Mouse (Mus musculus) MEL (cell line): ENCODE results near the gene Thoc7. TPM values are rescaled to one million over a fixed set of nuclear protein-coding genes. Genes with fewer than 3 reads are reported as not detected.

Experiments used
- DNase-seq: peaks from one replicate; pipeline ENCODE4 v3.0.0; 2011; ENCODE audit warnings: low read depth, low spot score
- H3K27ac ChIP-seq: 2 replicates; pipeline ENCODE4 v1.5.1; 2012; ENCODE audit warnings: low read depth, mild to moderate bottlenecking, control low read depth, low read length, moderate library complexity; ENCODE audit not compliant: control insufficient read depth
- H3K27me3 ChIP-seq, 2 experiments: fragments of 150-350 bp in 1 of 2; sonication (generic) in 1 of 2; 2 replicates each; pipeline ENCODE4 v1.6.1; 2012; ENCODE audit warnings: low read length in 2 of 2, mild to moderate bottlenecking in 2 of 2, improper control_type of control experiment in 1 of 2, moderate library complexity in 1 of 2; ENCODE audit not compliant: insufficient read depth in 2 of 2, control insufficient read depth in 1 of 2
- H3K36me3 ChIP-seq, 2 experiments: 2 replicates each; pipeline ENCODE4 v1.6.1; 2012 to 2014; ENCODE audit warnings: low read length in 2 of 2, improper control_type of control experiment in 1 of 2, inconsistent platforms in 1 of 2, mild to moderate bottlenecking in 1 of 2; ENCODE audit not compliant: insufficient read depth in 2 of 2, control insufficient read depth in 1 of 2
- H3K4me1 ChIP-seq, 2 experiments: fragments of 150-350 bp in 1 of 2; sonication (generic) in 1 of 2; 2 replicates each; pipeline ENCODE4 v1.6.1; 2012; ENCODE audit warnings: low read length in 2 of 2, improper control_type of control experiment in 1 of 2, mild to moderate bottlenecking in 1 of 2; ENCODE audit not compliant: insufficient read depth in 2 of 2, control insufficient read depth in 1 of 2
- H3K4me3 ChIP-seq, 2 experiments: fragments of 150-350 bp in 1 of 2; sonication (generic) in 1 of 2; 2 replicates each; pipeline ENCODE4 v1.5.1; 2012; ENCODE audit warnings: low read depth in 2 of 2, low read length in 2 of 2, mild to moderate bottlenecking in 2 of 2, moderate library complexity in 2 of 2, control low read depth in 1 of 2, improper control_type of control experiment in 1 of 2; ENCODE audit not compliant: control insufficient read depth in 1 of 2, insufficient read depth in 1 of 2
- H3K79me2 ChIP-seq: 2 replicates; pipeline ENCODE4 v1.6.1; 2012; ENCODE audit warnings: mild to moderate bottlenecking, low read length, moderate library complexity; ENCODE audit not compliant: control insufficient read depth, poor library complexity, insufficient read depth
- H3K9ac ChIP-seq: 2 replicates; pipeline ENCODE4 v1.6.1; 2012; ENCODE audit warnings: low read depth, mild to moderate bottlenecking, control low read depth, low read length, moderate library complexity; ENCODE audit not compliant: control insufficient read depth, poor library complexity, severe bottlenecking
- H3K9me3 ChIP-seq: fragments of 150-350 bp; sonication (generic); replicated peaks from 2 replicates; pipeline ENCODE4 v1.6.1; 2012; ENCODE audit warnings: mild to moderate bottlenecking, low read length, improper control_type of control experiment, moderate library complexity; ENCODE audit not compliant: insufficient read depth
- BHLHE40 ChIP-seq: IDR thresholded peaks from 2 replicates; pipeline ENCODE4 v1.6.1; 2012; ENCODE audit warnings: low read depth, mild to moderate bottlenecking, inconsistent platforms, low read length, improper control_type of control experiment, borderline replicate concordance
- CHD2 ChIP-seq: IDR thresholded peaks from 2 replicates; pipeline ENCODE4 v1.6.1; 2011; ENCODE audit warnings: low read length, improper control_type of control experiment
- CTCF ChIP-seq, 3 experiments: IDR thresholded peaks in 2 of 3; conservative IDR thresholded peaks in 1 of 3; 2 replicates each; pipeline ENCODE4 v1.5.1; 2011 to 2012; ENCODE audit warnings: low read length in 3 of 3, low read depth in 2 of 3, mild to moderate bottlenecking in 2 of 3, improper control_type of control experiment in 1 of 3, inconsistent platforms in 1 of 3, mixed read lengths in 1 of 3, moderate library complexity in 1 of 3; ENCODE audit not compliant: control insufficient read depth in 1 of 3, insufficient read depth in 1 of 3, poor library complexity in 1 of 3, severe bottlenecking in 1 of 3
- EP300 ChIP-seq, 2 experiments: IDR thresholded peaks; 2 replicates each; pipeline ENCODE4 v1.6.1; 2011; ENCODE audit warnings: improper control_type of control experiment in 2 of 2, low read length in 2 of 2, low read depth in 1 of 2, mild to moderate bottlenecking in 1 of 2
- ETS1 ChIP-seq: IDR thresholded peaks from 2 replicates; pipeline ENCODE4 v1.6.1; 2012; ENCODE audit warnings: low read depth, mild to moderate bottlenecking, inconsistent platforms, low read length, improper control_type of control experiment, moderate library complexity
- MAFK ChIP-seq: IDR thresholded peaks from 2 replicates; pipeline ENCODE4 v1.6.1; 2011; ENCODE audit warnings: low read depth, mild to moderate bottlenecking, low read length, improper control_type of control experiment, borderline replicate concordance
- MAX ChIP-seq: IDR thresholded peaks from 2 replicates; pipeline ENCODE4 v1.6.1; 2011; ENCODE audit warnings: low read length, improper control_type of control experiment
- MEF2A ChIP-seq: IDR thresholded peaks from 2 replicates; pipeline ENCODE4 v1.6.1; 2014; ENCODE audit warnings: low read depth, mild to moderate bottlenecking, inconsistent platforms, low read length, improper control_type of control experiment; ENCODE audit not compliant: poor library complexity, insufficient replicate concordance, severe bottlenecking; ENCODE audit errors: extremely low read depth
- MXI1 ChIP-seq: IDR thresholded peaks from 2 replicates; pipeline ENCODE4 v1.6.1; 2011; ENCODE audit warnings: mild to moderate bottlenecking, low read depth, low read length, improper control_type of control experiment
- MYC ChIP-seq: IDR thresholded peaks from 2 replicates; pipeline ENCODE4 v1.6.1; 2011; ENCODE audit warnings: low read depth, mild to moderate bottlenecking, low read length, improper control_type of control experiment, moderate library complexity
- POLR2AphosphoS2 ChIP-seq: IDR thresholded peaks from 2 replicates; pipeline ENCODE4 v1.6.1; 2011; ENCODE audit warnings: low read length, improper control_type of control experiment
- POLR2AphosphoS5 ChIP-seq: IDR thresholded peaks from 2 replicates; pipeline ENCODE4 v1.6.1; 2012; ENCODE audit warnings: low read depth, borderline replicate concordance, mild to moderate bottlenecking, inconsistent platforms, low read length, moderate library complexity, mixed read lengths
- RAD21 ChIP-seq: IDR thresholded peaks from 2 replicates; pipeline ENCODE4 v1.6.1; 2011; ENCODE audit warnings: mild to moderate bottlenecking, low read depth, low read length, improper control_type of control experiment
- RCOR1 ChIP-seq: IDR thresholded peaks from 2 replicates; pipeline ENCODE4 v1.6.1; 2012; ENCODE audit warnings: low read depth, mild to moderate bottlenecking, inconsistent platforms, low read length, improper control_type of control experiment
- USF1 ChIP-seq: IDR thresholded peaks from 2 replicates; pipeline ENCODE4 v1.6.1; 2014; ENCODE audit warnings: low read depth, mild to moderate bottlenecking, inconsistent platforms, low read length, improper control_type of control experiment, moderate library complexity
- USF2 ChIP-seq, 2 experiments: IDR thresholded peaks; 2 replicates each; pipeline ENCODE4 v1.6.1; 2011 to 2012; ENCODE audit warnings: improper control_type of control experiment in 2 of 2, low read length in 2 of 2, borderline replicate concordance in 1 of 2, inconsistent platforms in 1 of 2, low read depth in 1 of 2, mild to moderate bottlenecking in 1 of 2; ENCODE audit not compliant: insufficient read depth in 1 of 2
- ZC3H11A ChIP-seq: IDR thresholded peaks from 2 replicates; pipeline ENCODE4 v1.6.1; 2012; ENCODE audit warnings: low read depth, mild to moderate bottlenecking, inconsistent platforms, low read length, improper control_type of control experiment
- ZKSCAN1 ChIP-seq: IDR thresholded peaks from 2 replicates; pipeline ENCODE4 v1.6.1; 2012; ENCODE audit warnings: low read depth, mild to moderate bottlenecking, inconsistent platforms, low read length, improper control_type of control experiment, moderate library complexity
- ZMIZ1 ChIP-seq: IDR thresholded peaks from 2 replicates; pipeline ENCODE4 v1.6.1; 2012; ENCODE audit warnings: low read depth, mild to moderate bottlenecking, inconsistent platforms, low read length, improper control_type of control experiment, moderate library complexity
- ZNF384 ChIP-seq: IDR thresholded peaks from 2 replicates; pipeline ENCODE4 v1.6.1; 2012; ENCODE audit warnings: low read depth, mild to moderate bottlenecking, inconsistent platforms, low read length, improper control_type of control experiment
- polyA plus RNA-seq, 2 experiments: library from polyadenylated mRNA; stranded (reverse) in 1 of 2; unstranded in 1 of 2; fragments of >175 nt in 1 of 2; fragments of >200 nt in 1 of 2; gene quantifications; 2 replicates each; pipeline versions ENCODE4 v1.2.1 to v1.2.4; 2012; ENCODE audit warnings: low replicate concordance in 2 of 2, low read depth in 1 of 2; ENCODE audit not compliant: insufficient read length in 2 of 2, insufficient read depth in 1 of 2, missing spikeins in 1 of 2
- total RNA-seq: library from RNA; depleted of rRNA; stranded (reverse); fragments of 300-350 nt; gene quantifications from 2 replicates; pipeline ENCODE4 v1.2.3, GENCODE M21; 2012

Gene Thoc7
- total and polyA plus RNA-seq, 3 experiments: 85.8 to 121 TPM; not detected in 1

DNA sequence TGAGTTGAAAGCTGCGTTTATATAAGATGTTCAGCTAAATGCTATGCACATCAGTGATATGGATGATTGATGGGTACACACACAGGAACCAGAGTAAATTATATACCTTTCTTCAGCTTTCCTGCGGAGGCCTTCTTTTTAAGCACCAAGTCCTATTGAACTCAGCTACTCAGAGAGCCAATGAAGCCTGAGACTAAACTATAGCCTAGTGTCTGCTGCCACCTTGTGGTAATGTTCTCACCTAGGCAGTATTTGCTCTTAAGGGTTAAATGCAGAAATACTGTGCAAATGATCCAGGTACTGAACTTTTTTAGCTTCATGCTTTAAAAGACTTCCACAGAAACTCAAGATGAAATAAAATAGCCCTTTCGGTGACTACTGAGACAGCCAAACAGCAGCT is 44.0 kb downstream of the Thoc7 start (continued):
- no peak for TF ChIP-seq USF2 (IDR thresholded peaks at IDR 0.05; ENCODE audit: borderline replicate concordance in 1 of 2, insufficient read depth in 1 of 2, low read depth in 1 of 2, low read length in 2 of 2)
- no peak for TF ChIP-seq POLR2AphosphoS2
- no peak for TF ChIP-seq EP300 (IDR thresholded peaks at IDR 0.05; ENCODE audit: low read depth in 1 of 2, low read length in 2 of 2)
- no peak for TF ChIP-seq ZMIZ1
- TF ChIP-seq MAFK: no peak
- TF ChIP-seq MYC: no peak
- no peak for TF ChIP-seq ZNF384
- no peak for TF ChIP-seq MAX
- peak; percentile 53 to 84 (median 56) for TF ChIP-seq CTCF (IDR thresholded peaks at IDR 0.05 in 2 of 3, conservative IDR thresholded peaks at IDR 0.05 in 1 of 3; ENCODE audit: control insufficient read depth in 1 of 3, insufficient read depth in 1 of 3, low read depth in 2 of 3, low read length in 3 of 3, poor library complexity in 1 of 3, severe bottlenecking in 1 of 3)
- no peak for TF ChIP-seq ETS1
- no peak for TF ChIP-seq MXI1
- peak; percentile 89 for TF ChIP-seq RAD21

DNA sequence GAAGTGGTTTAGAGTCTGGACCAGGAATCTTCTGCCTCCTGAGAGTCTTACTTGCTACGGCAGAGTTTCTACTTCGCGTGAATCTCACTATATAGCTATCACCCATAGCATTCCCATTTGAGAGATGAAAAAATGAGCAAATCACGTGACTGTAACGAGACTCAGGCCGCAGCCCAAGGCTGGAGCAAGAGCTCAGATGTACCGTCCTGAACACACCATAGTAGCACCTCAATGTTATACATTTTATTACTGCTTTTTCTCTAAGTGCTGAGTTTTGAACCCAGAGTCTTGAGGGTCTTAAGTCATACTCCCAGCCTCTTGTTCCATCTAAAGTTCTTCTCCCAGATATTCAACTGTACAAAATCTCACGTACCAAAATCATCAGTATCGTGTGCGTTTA is 44.4 kb downstream of the Thoc7 start:
- Histone ChIP-seq H3K27ac (no peak overlapping the region), H3K4me1 (no peaks in the 10 kb centered on the region), H3K36me3 (no peaks in the 10 kb centered on the region), H3K9ac (no peak overlapping the region), H3K79me2 (no peaks in the 10 kb centered on the region), H3K4me3 (no peak overlapping the region), H3K9me3 (no peaks in the 10 kb centered on the region), H3K27me3 (no peaks in the 10 kb centered on the region)
- TF ChIP-seq POLR2AphosphoS2: no peak
- TF ChIP-seq RAD21: no peak
- no peak for TF ChIP-seq CTCF (IDR thresholded peaks at IDR 0.05 in 2 of 3, conservative IDR thresholded peaks at IDR 0.05 in 1 of 3; ENCODE audit: control insufficient read depth in 1 of 3, insufficient read depth in 1 of 3, low read depth in 2 of 3, low read length in 3 of 3, poor library complexity in 1 of 3, severe bottlenecking in 1 of 3)
- TF ChIP-seq BHLHE40: no peak
- no peak for TF ChIP-seq USF1
- TF ChIP-seq POLR2AphosphoS5: no peak
- TF ChIP-seq MYC: no peak
- TF ChIP-seq ETS1: no peak
- TF ChIP-seq ZC3H11A: no peak
- TF ChIP-seq MEF2A: no peak
- TF ChIP-seq RCOR1: no peak
- no peak for TF ChIP-seq USF2 (IDR thresholded peaks at IDR 0.05; ENCODE audit: borderline replicate concordance in 1 of 2, insufficient read depth in 1 of 2, low read depth in 1 of 2, low read length in 2 of 2)
- TF ChIP-seq MXI1: no peak
- TF ChIP-seq ZKSCAN1: no peak
- no peak for TF ChIP-seq CHD2
- DNase-seq: no peak
